Mouse (Mus musculus) small intestine, adult 10 weeks (tissue): ENCODE results near the gene Glra3. TPM values are rescaled to one million over a fixed set of nuclear protein-coding genes. Genes with fewer than 3 reads are reported as not detected.

Experiments used
- polyA plus RNA-seq: library from polyadenylated mRNA; stranded (reverse); fragments of 350-450 nt; fragmentation: Illumina TruSeq; extraction: RNeasy Lipid Tissue Mini Kit (QIAGEN cat#74804); gene quantifications from one replicate; pipeline ENCODE4 v1.2.3, GENCODE M21; 2014; ENCODE audit warnings: low replicate concordance

The Glra3 gene
- not detected for polyA plus RNA-seq

GRCm38 (mm10) chr8:55939870-55940525 lies at the start of gene Glra3:
Gene Glra3 (plus strand): TSS chr8:55940460.

GRCm38 (mm10) chr8:55906848-55907247 lies 33.4 kb upstream of the Glra3 start, which contains the start of gene Adam29:
Gene Adam29 (minus strand): TSS chr8:55906948.

Other genes starting within 250 kb of the Glra3 start
- gene Adam29, start 33.5 kb upstream of the Glra3 start, polyA plus RNA-seq: not detected